Mouse (Mus musculus) stomach, embryonic 16.5 days (tissue): Measurements from ENCODE around the gene Gm3072. TPM values are rescaled to one million over a fixed set of nuclear protein-coding genes. Genes with fewer than 3 reads are reported as not detected.

Source experiments
- polyA plus RNA-seq: library from polyadenylated mRNA; unstranded; fragments of >200 nt; fragmentation: Nextera tagmentation; extraction: Ambion mirVana; gene quantifications from 2 replicates; pipeline ENCODE4 v1.2.1, GENCODE M21; 2015

The Gm3072 gene
- polyA plus RNA-seq, 1 experiment from 2014 or later = not detected

Other genes starting within 250 kb of the Gm3072 start
- not detected in 2 replicates for gene Gm7945, start 238.2 kb downstream of the Gm3072 start, polyA plus RNA-seq
- gene Gm6482, start 216.3 kb downstream of the Gm3072 start, polyA plus RNA-seq = not detected in 2 replicates
- gene Gm7954, start 171.1 kb downstream of the Gm3072 start, polyA plus RNA-seq = not detected in 2 replicates
- not detected in 2 replicates for gene Gm3486, start 135.1 kb downstream of the Gm3072 start, polyA plus RNA-seq
- not detected in 2 replicates for gene Gm7970, start 69.0 kb downstream of the Gm3072 start, polyA plus RNA-seq
- gene 1700049E17Rik2, start 51.4 kb downstream of the Gm3072 start, polyA plus RNA-seq = not detected in 2 replicates
- not detected in 2 replicates for gene Gm3676, start 21.9 kb upstream of the Gm3072 start, polyA plus RNA-seq
- gene Gm8068, start 77.3 kb upstream of the Gm3072 start, polyA plus RNA-seq = not detected in 2 replicates
- gene Gm7929, start 126.0 kb upstream of the Gm3072 start, polyA plus RNA-seq = not detected in 2 replicates
- not detected in 2 replicates for gene Gm47189, start 147.8 kb upstream of the Gm3072 start, polyA plus RNA-seq